Mouse (Mus musculus) cerebellum, adult 8-10 months (tissue): ENCODE results near the gene 1810010H24Rik.
"Not testable (repeated sequence)": the region's sequence is repeated elsewhere in the genome, so short reads cannot be mapped to it uniquely, and the experiment has no call there.

Experiments used
- DNase-seq: peaks from one replicate; pipeline ENCODE4 v3.0.0; 2022

1810010H24Rik gene

GRCm38 (mm10) chr11:107045546-107045945 lies 20.1 kb downstream of the 1810010H24Rik start:
- DNase-seq, result no peak

- DNase-seq, result no peak
These were observed 21.5 kb downstream of the 1810010H24Rik start for GRCm38 (mm10) chr11:107046766-107047620.

- DNase-seq, result no peak
These were observed 29.4 kb downstream of the 1810010H24Rik start for GRCm38 (mm10) chr11:107054870-107055269.

DNA sequence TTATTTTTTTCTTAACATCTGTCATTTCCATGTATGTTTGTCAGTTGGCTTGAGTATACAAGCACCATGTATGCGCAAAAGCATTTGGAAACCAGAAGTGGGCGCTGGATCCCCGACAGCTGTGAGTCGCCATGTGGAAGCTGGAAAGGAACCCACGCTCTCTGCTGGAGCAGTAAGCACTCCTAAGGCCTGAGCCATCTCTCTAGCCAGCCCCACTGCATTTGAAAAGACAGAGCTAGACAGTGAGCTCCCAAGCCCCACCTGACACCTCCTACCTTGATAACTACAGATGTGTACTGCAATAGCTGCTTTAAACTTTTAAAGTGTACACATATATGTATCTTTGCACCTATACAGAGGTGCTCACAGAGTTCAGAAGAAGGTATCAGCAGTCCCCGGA lies 31.9 kb downstream of the 1810010H24Rik start:
- no peak for DNase-seq

- DNase-seq, result not testable (repeated sequence)
These were observed 34.2 kb downstream of the 1810010H24Rik start for GRCm38 (mm10) chr11:107059634-107060033.

GRCm38 (mm10) chr11:107060941-107061340 lies 35.5 kb downstream of the 1810010H24Rik start:
- DNase-seq, result no peak

DNA sequence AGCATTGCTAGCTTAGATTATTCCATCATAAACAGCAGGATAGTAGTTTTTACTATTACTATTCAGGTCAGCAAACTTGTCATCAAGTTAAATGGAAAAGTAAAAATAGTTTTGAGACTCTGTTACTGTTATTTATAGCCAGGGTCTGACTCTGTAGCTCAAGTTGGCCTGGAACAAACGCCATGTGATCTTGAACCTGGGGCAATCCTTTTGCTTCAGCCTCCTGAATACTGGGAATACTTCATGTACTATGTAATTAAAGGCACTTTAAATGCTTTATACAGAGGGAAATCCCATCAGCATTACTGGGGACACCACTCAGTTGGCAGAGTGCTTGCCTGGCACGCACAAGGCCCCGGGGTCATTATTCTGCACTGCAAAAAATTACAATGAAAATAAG lies 37.6 kb downstream of the 1810010H24Rik start:
- DNase-seq, result no peak

- DNase-seq, result no peak
These were observed 39.1 kb downstream of the 1810010H24Rik start for GRCm38 (mm10) chr11:107064590-107064989.

GRCm38 (mm10) chr11:107065216-107065785 lies 39.8 kb downstream of the 1810010H24Rik start:
- DNase-seq, result no peak
